Mouse (Mus musculus): Measurements from ENCODE around the gene Pigx. TPM values are rescaled to one million over a fixed set of nuclear protein-coding genes. Genes with fewer than 3 reads are reported as not detected.

The Pigx gene
- total RNA-seq (2021), result 10 to 100 TPM; 27.7 to 33.5 TPM

DNA sequence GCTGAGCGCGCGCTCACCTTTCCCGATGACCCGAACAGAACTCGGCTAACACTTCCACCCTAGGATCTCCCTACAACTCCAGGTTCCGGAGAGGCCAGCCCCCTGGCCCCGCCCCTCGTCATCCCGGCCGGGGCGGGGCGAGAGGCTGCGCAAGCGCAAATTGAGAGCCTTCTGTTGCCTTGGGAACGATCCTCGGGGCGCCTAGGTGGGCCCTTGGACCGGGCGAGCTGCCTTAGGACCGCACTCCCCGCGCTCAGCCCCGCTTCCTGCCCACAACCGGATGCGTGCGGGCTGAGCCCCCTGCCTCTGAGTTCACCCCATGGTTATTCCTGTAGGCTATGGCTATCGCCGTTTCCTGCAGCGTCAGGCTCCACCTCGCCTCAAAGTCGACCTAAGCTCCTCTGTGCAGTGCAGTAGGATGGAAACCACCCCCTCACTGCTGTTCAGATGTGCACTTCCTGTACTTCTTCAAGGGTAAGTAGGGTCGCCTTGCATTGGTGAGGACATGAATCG, at the start of gene Pigx, which contains the start of gene Cep19:
Gene Pigx (minus strand): TSS at position 103 of the 513 bp plus-strand sequence.
Gene Cep19 (plus strand): TSS at position 163 of the 513 bp plus-strand sequence.
- intact Hi-C loops (cut with DNase I), result no loop called here

DNA sequence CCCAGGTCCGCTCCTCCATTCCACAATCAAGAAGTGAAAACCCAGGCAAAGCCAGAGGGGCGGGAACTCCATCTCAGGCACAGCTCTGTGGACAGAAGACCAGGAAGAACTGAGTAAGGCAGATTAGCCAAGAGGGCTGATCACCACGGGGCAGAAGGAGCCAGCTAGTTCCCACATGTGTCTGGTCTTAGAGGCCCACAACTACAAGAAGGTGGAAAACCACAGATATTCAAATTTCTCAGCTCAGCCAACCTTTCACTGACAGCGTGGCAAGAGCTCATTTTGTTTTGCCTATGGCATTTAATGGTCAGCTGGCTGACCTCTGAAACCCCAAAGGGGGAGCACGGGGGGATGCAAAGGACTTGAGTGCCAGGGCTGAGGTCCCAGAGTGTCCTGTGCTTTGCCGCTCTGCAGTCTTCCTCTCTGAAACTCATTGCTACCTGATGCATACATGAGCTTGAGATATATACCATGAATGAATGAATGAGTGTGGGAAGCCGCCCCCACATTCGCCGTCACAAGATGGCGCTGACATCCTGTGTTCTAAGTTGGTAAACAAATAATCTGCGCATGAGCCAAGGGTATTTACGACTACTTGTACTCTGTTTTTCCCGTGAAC, 48.2 kb upstream of the Pigx start:
- intact Hi-C loops (cut with DNase I), result no loop called here

More for the DNA sequence above, at the start of gene Pigx, which contains the start of gene Cep19:
- peak; percentile 80 to 91 for DNase-seq (ENCODE audit: extremely low spot score in 1 of 2, low spot score in 2 of 2)

DNA sequence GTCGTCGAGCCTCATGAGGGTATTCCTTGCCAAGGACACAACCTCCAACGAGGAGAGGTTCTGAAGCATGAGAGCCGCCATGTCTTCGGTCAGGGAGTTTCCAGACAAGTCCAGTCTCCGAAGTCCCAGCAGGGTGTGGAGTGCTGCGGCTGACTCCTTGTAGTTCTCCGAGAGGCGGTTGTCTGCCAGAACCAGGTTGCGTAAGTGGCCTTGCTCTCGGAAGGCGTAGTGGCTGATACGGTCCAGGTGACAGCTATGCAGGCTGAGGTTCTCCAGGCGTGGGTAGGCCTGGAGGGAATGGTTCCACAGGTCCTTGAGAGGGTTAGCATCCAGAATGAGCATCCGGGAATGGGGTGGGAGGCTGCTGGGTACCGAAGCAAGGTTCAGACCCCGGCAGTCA, 45.1 kb upstream of the Pigx start:
- intact Hi-C loops (cut with DNase I), result no loop called here
- DNase-seq (ENCODE audit: extremely low spot score in 1 of 2, low spot score in 2 of 2), result no peak

More for the DNA sequence above, 48.2 kb upstream of the Pigx start:
- DNase-seq (ENCODE audit: extremely low spot score in 1 of 2, low spot score in 2 of 2), result no peak

DNA sequence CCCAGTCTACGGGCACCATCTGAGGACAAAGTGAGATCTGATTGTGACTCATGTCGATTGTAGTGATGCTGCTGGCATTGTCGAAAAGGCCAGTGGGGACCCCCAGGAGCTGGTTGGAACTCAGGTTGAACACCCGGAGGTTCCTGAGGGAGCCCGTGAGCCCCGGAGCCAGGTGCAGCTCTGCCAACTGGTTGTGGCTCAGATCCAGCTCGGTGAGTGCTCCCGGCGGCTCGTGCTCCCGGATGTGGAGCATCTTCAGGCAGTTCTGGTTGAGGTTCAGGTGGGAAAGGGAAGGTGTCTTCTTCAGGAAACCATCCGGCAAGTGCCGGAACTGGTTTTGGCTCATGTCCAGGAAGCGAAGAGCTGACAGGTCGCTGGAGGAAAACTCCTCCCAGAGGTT, 44.2 kb upstream of the Pigx start:
- intact Hi-C loops (cut with DNase I), result no loop called here
- DNase-seq (ENCODE audit: extremely low spot score in 1 of 2, low spot score in 2 of 2), result no peak

DNA sequence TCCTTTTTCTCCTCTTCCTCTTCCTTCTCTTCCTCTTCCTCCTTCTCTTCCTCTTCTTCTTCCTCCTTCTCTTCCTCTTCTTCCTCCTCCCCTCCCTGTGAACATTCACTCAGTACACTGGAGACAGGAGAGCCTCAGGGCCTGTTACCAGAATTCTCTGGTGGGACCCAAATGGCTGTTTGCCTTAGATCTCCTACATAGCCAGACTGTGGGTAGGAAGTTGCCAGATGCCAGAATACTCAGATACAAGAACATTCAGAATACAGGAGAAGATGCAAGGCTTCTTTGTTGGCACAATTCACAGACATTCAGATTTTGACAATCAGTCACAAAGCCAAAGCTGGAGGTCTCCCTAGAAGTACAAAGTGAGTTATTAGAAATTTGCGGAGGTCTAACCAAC, 39.4 kb upstream of the Pigx start:
- DNase-seq (ENCODE audit: extremely low spot score in 1 of 2, low spot score in 2 of 2), result no peak
- intact Hi-C loops (cut with DNase I), result no loop called here

DNA sequence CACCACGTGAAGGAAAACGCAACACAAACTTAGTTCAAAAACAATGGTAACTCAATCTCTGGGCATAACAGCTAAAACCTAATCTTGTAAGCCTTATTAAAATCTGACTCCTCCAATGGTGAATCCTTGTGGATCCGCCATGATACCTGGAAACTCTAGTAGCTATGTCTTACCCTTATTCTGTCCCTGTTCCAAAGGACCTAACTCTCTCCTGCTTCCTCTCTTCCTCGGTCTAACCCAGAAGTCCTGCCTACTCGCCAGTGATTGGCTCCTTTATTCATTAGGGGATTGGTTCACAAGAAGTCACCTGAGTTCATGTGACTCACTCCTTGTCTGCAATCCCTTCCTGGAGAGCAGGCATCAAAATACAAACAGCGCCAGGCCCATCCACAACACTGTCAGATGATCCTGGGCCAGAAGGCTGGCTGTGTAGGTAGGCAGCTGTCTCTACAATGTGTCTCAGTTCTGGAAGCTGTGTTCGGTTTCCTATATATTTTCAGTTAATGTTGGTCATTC, 36.4 kb upstream of the Pigx start:
- intact Hi-C loops (cut with DNase I), result no loop called here
- no peak for DNase-seq (ENCODE audit: extremely low spot score in 1 of 2, low spot score in 2 of 2)

DNA sequence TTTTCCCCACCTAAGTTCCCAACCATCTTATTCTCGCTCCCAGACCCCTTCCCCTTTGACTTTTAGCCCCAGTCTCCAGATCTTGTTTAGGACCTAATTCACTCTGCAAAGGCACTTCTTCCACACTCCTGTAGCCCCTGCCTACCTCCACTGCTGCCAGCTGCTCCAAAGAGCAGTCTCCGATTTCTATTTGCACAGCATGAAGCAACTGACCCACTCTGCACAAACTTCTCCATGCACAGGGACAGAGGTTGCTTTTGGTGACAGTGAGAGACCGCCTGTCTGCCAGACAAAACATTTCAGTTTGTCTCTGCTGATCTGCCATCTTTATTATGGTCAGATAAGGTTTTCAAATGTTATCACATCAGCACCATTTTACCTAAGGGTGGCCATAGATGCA, 33.6 kb upstream of the Pigx start:
- DNase-seq (ENCODE audit: extremely low spot score in 1 of 2, low spot score in 2 of 2), result no peak
- intact Hi-C loops (cut with DNase I), result no loop called here

DNA sequence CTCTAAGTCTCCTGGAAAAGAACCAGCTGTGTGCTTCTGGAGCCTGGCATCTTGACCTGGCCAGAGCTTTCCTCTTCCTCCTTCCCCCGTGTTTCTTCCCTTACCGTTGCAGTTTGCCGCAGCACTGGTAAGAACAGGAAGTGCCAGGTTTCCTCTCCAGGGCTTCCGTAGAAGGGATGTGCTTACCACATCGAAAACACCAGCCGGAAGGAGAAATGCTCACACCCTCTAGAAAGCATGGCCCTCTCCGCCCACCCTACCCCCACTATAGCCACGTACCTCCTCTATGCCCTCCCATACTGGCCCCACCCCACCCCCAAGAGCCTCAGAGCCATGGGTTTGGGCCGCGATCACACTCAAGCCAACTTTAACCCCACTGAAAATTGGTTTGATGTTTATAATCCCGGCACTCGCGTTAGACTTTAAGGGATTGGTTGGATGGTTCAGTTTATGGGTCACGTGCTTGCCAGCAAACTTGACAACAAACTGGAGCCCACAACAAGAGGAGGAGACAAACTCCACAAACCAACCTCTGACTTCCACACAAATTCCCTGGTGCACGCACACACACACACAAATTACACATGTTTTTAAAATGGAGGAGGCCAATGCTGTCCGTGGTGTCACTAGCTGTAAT, 30.8 kb upstream of the Pigx start:
- intact Hi-C loops (cut with DNase I), result no loop called here

DNA sequence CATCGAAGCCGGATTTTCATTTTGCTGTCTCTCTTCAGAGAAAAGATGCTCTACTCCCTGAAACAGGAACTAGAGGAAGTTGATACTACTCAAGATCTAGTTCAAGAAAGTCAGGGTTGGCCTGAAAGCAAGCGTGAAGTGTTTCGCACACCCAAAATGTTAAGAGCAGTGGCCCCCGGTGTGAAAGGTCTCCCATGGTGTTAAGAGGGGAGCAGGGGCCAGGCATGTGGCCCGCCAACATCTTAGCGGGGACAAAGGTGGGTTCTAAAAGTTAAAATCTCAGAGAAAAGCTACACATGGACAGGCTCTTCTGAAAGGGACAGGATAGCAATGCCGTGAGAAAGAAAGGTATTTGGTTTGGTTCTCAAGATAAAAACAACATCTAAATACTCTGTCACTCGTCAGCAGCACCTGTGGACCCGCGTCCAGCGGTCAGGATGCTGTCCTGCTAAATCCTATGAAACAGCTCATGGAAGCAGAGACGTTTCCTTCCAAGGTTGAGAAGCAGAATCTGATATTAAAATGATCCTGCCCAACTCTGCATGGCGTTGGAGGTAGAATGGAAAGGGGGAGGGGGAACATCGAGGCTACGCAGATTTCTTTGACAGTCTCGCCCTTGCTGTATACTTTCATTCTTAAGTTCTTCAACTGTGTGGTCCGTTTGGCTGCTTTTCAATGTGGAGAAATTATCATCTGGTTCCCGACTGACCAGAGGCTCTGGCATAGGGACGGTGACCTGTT, 30.1 kb upstream of the Pigx start:
- intact Hi-C loops (cut with DNase I), result loop anchor here (10.0 kb wide), 1 partner anchor 435 kb away; no protein-coding TSS in a partner anchor
- DNase-seq (ENCODE audit: extremely low spot score in 1 of 2, low spot score in 2 of 2), result no peak

More for the DNA sequence above, 30.8 kb upstream of the Pigx start:
- peak in 1 of 2 experiments; percentile 50 for DNase-seq (ENCODE audit: extremely low spot score in 1 of 2, low spot score in 2 of 2)

DNA sequence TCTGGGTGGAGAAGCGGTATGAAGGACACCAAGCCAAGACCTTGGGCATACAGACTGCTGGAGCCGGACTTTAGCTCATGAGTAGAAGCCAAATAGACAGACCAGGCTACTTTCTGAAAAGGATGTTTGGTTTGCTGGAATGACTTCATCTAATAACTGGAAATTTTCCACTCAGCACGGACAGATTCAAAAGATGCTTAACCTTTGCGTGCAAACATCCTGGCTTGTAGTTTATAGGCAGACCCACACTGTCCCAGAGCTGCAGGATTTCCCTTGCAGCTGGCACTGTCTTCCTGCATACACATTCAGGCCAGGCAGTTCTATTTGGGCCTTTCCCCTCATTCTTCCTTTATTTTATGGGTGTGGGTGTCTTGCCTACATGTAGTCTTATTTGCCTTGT, 27.5 kb upstream of the Pigx start:
- DNase-seq (ENCODE audit: extremely low spot score in 1 of 2, low spot score in 2 of 2), result no peak
- intact Hi-C loops (cut with DNase I), result loop anchor here (10.0 kb wide), 1 partner anchor 438 kb away; no protein-coding TSS in a partner anchor

DNA sequence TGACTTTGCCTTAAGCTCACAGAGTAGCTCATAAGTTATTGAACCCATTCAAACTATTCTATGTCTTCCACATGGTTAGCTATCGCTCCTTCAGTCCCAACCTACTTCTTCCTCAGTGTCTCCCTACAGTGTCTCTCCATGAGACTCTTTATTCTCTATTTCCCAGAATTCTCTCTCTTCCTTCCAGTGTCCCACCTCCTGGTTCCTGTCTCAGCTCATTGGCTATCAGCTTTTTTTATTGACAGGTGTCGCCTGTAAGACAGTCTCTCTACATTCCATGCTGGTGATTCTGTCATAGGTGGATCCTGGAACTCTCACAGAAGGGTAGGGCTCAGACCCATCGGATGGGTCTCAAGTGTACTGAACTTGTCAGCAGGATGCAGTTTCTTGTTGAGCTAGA, 25.8 kb upstream of the Pigx start:
- intact Hi-C loops (cut with DNase I), result loop anchor here (10.0 kb wide), 1 partner anchor 439 kb away; no protein-coding TSS in a partner anchor
- no peak for DNase-seq (ENCODE audit: extremely low spot score in 1 of 2, low spot score in 2 of 2)

DNA sequence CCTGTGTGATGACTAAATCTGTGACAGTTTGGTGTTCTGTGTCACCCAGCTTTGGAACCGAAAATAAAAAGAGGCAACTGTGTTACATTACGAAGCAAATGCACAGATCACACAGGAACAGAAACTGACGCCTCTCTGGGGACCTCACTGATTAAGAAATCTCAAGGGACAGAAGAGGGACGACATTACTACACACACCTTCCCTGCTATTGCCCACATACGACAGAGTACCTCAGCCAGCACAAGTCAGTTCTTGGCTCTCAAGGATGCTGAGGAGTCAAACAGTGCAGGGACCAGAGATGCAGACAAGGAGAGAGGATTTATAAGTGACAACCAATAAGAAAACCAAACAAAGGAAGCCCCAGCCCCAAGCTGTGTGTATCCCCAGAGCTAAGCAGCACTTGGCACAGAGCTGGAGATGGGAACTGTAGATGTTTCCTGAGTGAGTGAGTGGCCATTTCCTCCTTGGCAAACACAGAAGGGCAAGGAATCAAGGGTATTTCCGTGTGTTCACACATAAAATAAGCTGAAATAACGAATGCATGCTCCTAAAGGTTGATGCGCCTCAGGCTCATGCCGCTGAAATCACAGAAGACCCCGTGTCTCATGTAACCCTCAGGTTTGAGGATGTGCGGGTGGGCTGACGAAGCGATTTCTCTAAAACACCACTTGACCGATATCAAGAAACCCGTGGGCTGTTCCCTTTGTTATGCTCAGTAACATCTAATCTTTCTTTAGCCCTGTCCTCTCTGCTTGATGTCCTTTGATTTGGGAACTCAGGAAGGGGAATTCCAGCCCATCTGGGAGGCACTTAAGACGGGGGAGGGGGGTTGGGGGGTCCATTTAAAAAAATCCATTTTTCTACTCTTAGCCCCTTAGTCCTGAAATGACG, 25.1 kb upstream of the Pigx start:
- DNase-seq (ENCODE audit: extremely low spot score in 1 of 2, low spot score in 2 of 2), result no peak
- intact Hi-C loops (cut with DNase I), result loop anchor here (10.0 kb wide), 1 partner anchor 440 kb away; no protein-coding TSS in a partner anchor

DNA sequence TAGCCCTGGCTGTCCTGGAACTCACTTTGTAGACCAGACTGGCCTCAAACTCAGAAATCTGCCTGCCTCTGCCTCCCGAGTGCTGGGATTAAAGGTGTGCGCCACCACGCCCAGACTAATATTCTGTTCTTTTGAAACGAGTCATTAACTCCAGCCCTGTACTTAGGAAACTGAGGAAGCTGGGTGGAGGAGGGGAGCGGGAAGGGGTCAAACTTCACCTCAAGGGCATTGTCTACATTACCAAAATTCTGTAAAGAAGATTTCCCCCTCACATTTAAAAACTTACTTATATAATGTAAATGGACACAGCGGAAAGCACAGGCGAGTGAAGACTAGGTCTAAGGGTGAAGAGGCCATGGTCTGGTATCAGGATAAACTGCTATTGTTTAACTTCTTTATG, 24.5 kb upstream of the Pigx start:
- DNase-seq (ENCODE audit: extremely low spot score in 1 of 2, low spot score in 2 of 2), result no peak
- intact Hi-C loops (cut with DNase I), result loop anchor here (10.0 kb wide), 1 partner anchor 441 kb away; no protein-coding TSS in a partner anchor

DNA sequence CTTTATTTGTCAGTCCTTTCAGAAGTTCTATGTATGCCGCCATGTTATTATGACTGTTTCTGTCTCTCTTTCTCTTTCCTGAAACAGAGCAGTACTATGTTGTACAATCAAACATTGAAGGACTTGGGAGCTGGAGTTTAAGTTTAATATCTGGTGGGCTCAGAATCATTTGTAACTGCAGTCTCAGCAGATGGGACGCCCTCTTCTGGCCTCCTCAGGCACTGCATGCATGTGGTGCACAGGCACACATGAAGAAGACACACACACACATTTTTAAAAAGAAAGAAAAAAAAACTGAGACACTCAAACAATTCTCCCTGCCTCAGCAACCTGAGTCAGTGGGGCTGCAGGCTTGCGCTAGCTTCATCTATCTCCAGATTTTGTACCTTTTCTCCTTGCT, 20.9 kb upstream of the Pigx start:
- intact Hi-C loops (cut with DNase I), result loop anchor here (10.0 kb wide), 1 partner anchor 444 kb away; no protein-coding TSS in a partner anchor
- no peak for DNase-seq (ENCODE audit: extremely low spot score in 1 of 2, low spot score in 2 of 2)

DNA sequence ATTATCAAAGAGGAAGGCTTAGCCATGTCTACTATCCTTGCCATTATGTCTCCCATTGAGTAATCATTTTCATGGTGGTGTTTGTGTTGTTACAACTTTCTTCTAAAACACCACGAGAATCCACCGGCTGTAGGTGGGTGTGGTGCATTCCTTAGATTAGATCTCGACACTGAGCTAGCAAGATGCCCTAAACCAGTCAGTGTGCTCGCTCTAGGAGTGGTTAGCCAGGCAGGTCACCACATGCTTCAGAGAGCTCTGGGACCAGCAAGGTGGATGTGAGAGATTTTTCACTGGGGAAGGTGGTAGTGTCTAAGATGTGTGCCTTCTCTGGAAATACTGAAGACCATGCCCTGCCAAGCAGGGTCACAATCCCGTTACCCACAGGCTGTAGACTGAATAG, 16.6 kb upstream of the Pigx start:
- intact Hi-C loops (cut with DNase I), result loop anchor here (10.0 kb wide), 2 partner anchors 89 to 129 kb away; partner anchors contain the start of genes Fbxo45 and Wdr53
- DNase-seq (ENCODE audit: extremely low spot score in 1 of 2, low spot score in 2 of 2), result no peak

DNA sequence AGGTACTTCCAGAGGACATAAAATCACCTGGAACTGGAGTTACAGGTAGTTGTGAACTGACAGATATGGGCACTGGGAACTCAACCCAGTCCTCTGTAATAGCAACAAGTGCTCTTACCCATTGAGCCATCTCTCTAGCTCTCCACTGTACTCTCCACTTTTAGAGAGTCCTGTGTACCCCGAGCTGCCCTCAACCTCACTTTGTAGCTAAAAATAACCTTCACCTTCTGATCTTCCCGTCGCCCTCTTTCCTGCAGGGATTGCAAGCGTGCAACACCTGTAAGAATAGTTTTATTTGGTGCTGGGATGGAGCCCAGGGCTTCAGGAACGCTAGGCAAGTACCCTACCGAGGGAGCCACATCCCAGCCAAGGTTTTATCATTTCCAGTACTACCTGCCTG, 16.2 kb upstream of the Pigx start:
- DNase-seq (ENCODE audit: extremely low spot score in 1 of 2, low spot score in 2 of 2), result no peak
- intact Hi-C loops (cut with DNase I), result loop anchor here (10.0 kb wide), 2 partner anchors 89 to 129 kb away; partner anchors contain the start of genes Fbxo45 and Wdr53

DNA sequence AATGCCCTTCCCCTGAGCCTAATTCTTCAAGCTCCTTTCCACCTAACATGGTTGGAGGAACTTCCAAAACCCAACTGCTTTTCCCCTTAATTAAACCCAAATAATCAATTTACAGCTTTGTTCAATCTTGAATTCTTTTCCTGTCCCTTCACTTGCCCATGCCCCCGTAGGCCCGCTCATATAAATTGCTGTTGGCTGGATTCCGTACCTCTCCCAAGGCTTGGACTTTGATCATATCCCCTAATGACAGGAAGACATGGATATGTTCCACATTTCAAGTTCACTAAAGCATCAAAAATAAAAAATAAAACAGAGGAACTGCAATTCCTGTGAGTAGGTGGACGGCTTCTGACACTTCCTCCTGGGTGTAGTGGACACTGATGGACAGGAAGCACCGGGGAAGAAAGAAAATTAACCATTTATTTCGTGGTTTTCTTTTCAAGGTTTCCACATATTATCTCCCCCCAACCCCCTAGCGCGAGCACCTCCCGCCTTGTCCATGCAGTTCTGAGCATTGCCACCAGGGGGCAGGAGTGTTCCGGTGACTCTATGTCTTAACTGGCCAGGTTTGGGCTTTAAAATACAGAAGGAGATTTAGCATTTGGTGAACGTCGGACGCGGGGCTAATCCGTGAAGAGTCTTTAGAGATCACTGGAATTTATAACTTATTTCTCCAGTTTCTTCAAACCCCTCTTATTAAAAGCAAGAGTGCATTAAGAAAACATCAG, 15.6 kb upstream of the Pigx start:
- peak; percentile 70 to 84 for DNase-seq (ENCODE audit: extremely low spot score in 1 of 2, low spot score in 2 of 2)
- intact Hi-C loops (cut with DNase I), result loop anchor here (10.0 kb wide), 2 partner anchors 90 to 130 kb away; partner anchors contain the start of genes Fbxo45 and Wdr53

All from left cerebral cortex, postnatal 10 days (tissue).